Mouse (Mus musculus): ENCODE measurements at regions not wholly inside any gene's neighbourhood (a gene's known extent, or its start where the extent isn't known, plus 50 kb on each side); places are given as distances from the start of the nearest gene placed in this dataset.

DNA sequence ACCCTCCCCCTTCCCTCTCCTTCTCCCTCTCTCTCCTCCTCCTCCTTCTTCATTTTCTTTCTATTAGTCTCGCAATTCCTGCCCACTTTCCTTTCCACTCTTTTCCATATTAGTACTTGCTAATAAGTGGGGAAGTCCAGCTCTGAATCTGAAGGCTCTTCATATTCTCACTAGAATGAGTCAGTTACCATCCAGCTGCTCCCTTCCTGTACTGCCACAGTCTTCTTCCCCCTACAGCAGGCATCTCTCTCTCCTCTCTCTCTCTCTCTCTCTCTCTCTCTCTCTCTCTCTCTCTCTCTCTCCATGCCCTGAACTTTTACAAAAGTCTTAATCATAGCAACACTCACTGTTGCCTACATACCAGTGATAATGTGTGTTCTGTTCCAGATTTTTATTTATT, 226.6 kb upstream of the Pter start:
- no peak for DNase-seq

DNA sequence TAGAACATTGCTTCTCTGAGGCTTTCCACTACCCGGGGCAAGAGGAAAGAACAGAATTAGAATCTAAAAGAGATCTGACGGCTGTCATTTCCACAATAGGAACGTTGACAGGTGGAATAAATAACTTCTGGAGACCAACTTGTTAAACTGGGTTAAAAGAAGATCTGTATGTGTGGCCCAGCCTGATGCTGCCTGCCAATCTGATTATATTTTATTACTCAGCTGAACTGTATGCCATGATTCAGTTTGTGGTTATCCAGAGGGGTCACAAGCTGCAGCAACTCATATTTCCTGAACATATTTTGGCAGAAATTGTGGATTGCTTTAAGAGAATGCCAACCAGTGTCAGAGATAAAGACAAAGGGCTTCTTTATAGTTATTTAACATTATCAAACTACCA, 224.5 kb upstream of the Pter start:
- DNase-seq: no peak

DNA sequence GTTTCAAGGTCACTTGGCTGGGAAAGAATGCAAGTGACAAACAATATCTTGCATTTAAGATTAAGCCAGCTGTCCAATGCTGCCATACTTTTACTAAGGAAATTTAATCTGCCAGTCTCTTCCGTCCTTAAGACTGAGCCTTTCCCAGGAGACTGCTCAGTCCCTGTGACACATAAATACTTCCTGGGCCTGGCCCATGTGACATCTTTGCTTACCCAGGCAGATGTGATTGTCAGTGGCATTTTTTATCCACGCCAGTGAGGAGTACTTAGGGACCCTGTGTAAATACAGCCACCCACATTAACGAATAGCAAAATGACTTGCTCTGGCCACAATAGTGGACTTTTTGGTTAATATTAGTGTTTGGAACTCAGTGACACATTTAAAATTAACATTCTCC, 216.3 kb upstream of the Pter start:
- no peak for DNase-seq

DNA sequence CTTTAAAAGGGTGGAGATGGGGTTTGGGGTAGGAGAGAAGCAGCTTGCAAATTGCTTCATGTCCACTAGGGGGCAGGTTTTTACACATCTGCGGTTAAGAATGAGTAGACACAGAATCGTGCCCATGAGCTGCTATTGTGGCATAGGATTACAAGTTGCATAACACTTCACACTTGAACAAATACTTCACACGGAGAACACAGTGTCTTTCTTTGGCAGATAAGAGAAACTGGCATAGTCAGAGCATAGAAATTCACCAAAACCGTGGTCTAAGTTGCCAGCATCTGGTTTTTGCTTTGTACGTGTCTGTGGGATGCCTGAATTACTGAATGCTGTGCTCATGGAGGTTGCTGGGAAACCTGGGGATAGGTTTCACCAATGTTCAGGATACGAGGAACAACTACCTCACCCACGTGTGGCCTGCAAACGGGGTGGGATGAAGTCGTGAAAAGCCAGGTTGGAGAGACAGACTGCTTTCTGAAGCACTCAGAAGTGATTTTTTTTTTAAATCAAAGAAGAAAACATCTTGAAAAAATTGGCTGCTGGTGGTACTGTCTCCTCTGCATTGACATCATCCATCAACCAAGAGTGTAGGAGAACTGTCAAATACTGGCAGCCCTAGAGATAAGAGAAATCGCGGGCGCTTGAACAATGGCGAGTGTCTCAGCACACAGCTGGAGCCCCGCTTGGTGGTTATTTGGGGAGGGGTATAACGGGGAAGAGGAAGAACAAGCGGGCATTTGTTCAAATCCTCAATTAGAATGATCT, 214.5 kb upstream of the Pter start:
- peak; percentile 57 to 69 for DNase-seq

DNA sequence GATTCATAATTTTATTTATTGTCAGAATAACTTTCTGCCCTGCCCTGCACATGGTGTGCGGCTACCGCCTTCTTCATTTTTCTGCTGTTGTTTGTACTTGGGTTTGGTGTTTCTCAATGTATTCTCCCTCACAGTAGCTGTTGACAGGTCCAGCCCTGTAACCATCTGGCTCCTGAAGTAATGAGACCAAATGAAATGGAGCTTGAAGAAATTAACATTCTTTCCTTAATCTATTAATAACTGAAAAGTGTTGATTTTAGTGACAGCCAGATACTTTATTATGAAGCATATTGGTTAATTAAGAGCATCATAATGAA, 214.0 kb upstream of the Pter start:
- no peak for DNase-seq

DNA sequence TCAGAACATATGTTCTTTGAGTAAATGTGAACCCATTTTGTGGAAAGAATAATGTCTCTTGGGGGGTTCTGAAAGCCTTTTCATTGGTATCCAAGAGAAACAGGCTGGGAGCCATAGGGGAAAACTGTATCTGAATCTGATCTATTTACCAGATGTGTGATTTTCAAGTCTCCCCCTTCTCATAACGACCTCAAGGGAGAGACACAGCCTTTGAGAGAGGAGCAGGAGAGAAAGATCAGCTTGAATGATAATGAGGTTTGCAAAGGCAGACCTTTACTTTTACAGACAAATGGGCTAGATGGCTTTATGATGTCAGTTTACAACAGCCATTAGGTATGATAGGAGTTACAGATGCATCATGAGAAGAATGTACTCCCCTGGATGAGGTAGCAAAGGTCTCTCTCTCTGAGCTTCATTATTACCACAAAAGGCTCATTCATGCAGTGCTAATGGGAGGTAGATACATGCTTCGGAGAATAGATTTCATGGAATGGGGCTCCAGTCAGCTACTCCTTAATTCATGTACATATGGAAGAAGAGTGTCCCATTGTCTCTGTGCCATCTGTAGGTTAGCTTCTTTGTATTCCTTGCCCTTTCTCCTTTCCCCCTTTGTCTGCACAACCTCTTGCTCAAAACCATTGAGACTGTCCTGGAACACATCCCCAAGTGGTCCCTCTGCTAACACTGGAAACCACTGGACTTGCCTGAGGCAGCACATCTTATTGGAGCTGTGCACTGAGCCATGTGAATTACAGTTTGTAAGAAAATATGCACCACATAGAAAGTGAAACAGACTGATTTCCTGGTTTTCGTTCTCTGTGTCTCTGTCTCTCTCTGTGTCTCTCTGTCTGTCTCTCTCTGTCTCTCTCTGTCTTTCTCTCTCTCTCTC, 207.5 kb upstream of the Pter start:
- DNase-seq: no peak

DNA sequence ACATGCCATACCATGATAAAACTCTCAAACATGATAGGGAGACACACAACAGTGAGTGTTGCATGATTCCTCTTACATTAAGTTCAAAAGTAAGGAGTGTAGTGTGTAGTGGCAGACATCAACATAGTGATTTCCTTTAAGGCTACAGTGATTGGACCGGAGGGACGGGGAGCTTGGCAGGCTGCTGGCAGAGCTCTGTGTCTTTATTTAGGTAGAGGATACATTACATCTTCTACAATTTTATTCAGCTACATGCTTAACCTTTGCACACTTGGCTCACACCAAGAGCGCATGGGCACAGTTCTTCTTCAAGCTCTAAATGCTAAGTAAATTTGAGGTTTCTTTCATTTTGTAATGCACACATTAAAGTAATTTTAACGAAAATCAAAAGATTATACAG, 194.6 kb upstream of the Pter start:
- DNase-seq: no peak

DNA sequence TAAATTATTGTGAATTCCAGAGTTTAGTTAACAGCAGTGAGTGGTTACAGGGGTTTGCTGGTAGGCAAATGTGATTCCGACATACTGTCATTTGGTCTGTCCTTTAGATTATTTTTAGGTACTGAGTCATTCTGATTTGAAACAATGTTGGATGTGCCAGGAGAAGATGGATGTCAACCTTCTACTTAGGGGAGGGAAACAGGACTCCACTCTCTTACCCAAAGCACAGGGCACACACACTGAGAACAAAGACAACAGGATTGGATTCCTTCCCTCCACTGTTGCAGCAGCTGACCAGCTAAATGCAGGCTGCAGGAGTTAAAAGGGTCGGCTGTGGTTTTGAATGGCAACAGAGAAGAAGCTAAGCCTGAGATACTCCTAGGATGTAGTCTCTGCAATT, 186.7 kb upstream of the Pter start:
- no peak for DNase-seq

DNA sequence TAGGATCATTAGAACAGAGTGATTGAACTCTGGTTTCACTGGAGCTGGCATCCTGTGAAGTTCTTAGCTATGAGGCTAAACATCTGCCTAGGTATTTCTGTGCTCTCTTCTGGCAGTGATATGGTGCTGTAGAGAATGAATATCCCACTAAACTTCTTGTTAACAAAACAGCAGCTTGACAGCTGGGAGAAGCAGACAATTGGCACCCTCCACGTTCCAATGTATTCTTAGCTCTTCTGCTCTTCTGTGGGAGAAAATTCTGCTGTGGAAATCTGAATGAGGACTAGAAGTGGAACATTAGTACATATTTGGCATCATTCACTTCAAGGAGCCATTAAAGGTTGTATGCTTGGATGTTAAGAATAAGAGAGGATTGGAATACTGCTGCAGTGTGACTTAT, 177.0 kb upstream of the Pter start:
- DNase-seq: no peak

DNA sequence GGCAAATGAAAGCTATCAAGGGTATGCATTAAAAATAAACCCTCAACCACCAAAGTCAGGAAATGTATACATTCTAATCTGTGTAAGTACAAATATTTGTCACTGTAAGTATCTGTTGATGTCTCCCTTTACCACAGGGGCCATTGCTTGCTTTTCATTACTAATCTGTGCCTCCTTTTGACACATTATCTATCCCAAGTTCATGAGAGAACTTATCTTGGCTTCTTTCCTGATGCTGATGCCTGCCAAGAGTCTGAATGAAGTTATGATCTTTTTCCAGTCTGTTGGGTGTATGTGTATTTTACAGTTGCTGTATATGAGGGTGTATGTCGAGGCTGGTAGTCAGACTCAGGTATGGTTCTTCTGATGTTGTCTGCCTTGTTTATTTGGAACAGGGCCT, 165.0 kb upstream of the Pter start:
- no peak for DNase-seq

DNA sequence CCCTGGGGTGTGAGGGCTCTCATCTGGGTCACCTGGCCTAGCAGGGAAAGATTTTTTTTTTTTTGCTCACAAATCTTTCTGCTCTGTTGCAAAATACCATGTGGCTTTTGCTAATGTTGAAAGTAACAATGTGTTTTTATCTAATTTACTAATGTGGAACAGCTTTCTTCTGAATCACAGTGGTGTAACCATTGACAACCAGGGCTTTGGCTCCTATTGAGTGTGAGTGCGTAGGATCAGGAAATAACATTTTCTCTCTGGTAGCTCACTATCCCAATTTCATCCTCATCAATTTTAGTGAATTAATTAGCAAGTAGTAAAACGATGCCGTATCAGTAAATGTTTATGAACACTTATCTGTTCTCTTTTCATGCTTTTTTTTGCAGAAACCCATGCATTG, 163.9 kb upstream of the Pter start:
- no peak for DNase-seq

DNA sequence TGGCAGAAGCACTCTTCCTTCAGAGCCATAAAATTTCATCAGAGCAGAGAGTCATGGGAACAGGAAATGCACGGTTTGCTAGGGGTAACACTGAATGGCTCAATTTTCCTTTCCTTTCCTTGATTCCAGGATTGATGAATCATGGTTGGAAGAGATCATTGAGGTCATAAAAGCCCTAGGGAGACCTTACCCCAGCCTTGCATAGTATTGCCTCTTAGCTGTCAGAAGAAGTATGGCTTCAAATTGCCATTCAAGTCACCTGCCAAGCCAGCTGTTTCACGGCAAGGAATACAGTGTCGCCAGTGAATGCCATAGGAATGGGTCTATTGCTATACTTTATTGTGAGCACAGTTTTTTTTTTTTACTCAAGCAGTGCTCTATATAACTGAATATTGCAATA, 162.4 kb upstream of the Pter start:
- no peak for DNase-seq

DNA sequence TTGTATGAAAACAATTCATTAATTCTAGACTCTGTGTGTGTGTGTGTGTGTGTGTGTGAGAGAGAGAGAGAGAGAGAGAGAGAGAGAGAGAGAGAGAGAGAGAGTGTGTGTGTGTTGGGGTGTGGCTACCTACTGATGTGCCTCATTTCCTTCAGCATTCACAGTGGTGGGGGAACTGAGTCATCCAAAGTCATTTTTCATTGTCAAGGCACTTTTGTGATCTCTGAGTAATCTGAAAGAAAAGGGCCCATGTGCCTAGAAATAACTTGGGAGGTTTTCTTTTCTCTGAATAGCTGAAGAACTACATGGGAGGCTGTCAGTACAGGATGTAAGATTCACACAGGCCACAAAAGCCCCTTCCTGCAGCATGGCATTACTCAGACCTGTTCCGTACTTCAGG, 159.3 kb upstream of the Pter start:
- no peak for DNase-seq

DNA sequence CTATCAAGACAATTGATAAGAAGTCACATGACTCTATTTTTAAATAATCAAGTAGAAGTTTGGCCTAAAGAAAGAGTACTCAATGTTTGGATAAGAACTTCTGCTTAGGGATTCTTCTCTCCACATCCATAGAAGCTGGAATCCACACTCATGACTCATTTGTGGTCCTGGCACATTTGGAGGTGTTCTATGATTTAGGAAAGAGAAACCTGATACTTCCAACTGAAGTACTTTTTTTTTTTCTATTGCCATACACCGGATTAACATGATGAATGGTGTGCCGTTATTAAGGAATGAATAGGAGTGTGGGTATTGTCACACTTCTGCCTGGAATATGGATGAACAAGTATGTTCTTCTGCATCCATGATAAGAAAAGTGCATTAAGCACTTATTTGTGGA, 158.5 kb upstream of the Pter start:
- no peak for DNase-seq

DNA sequence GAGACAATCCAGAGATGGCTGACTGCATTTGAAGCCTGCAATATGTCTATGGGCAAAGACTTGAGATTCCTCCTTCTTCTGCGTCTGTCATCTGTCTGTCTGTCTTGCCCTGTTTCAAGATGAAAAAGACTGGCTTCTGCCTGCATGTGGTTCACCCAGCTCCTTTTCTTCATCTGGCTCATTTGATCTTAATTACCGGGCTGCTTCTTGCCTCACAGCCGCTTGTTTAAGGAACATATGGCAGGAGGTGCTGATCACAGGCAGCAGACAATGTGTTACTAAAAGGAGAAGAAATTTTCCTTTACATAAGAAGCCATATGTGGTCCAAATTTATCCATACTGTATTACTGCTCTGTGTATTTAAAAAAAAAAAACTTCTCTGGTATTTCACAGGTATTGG, 147.0 kb upstream of the Pter start:
- no peak for DNase-seq

DNA sequence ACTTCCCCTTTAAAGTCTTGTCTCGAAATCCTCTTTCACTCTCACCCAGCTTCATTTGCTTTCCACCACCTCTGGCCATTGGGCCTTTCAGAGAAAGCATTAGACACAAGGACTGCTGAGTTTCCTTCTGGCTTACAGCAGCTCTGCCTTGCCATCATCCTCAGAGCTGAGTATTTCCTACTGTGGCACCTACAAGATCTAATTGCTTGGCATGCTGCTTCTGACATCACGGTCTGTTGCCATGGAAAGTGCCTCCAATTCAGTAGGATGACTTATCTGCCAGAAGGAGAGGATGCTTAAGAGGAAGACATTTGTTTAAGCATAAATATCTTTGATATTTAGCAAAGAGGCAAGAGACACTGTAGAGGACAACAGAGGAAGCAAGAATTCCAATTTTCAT, 146.1 kb upstream of the Pter start:
- no peak for DNase-seq

DNA sequence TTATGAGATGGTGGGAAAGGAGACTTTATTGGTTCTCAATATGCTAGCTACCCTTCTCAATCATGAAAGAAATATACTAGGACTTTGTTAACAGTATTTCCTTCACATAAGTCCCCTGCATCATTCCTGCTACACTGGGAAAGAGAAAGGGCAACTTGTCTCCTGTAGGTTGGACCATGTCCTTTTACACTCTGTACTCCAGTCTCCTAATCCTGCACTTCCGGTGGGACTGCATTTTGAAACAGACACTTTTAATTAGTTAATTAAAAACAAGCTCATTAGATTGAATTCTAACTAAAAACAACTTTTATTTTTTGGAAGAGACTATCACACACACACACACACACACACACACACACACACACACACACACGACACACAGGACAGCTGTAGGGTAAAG, 131.2 kb upstream of the Pter start:
- no peak for DNase-seq

DNA sequence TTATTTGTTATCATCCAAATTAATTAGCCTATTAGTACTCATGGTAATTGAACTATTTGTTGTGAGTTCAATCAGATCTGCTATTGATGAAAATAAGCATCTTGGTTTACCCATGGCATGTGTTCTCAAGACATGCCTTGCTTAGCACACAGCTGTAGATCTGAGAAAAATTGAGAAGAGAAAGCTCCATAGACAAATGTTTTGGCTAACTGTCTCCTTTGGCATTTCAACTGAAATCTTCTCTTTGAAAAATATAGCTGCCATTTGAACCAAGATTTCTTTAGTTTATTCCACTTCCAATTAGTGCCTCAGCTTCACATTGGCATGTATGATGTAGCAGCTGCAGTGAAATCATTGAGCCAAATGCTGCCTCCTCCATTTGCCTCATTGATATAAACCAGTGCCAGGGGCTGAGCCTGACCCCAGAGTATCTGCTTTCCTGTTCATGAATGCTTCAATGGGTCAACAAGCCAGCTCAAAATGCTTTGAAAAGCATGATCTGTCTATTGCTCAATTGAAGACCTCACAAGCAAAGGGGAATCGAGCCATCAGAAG, 126.1 kb upstream of the Pter start:
- no peak for DNase-seq

DNA sequence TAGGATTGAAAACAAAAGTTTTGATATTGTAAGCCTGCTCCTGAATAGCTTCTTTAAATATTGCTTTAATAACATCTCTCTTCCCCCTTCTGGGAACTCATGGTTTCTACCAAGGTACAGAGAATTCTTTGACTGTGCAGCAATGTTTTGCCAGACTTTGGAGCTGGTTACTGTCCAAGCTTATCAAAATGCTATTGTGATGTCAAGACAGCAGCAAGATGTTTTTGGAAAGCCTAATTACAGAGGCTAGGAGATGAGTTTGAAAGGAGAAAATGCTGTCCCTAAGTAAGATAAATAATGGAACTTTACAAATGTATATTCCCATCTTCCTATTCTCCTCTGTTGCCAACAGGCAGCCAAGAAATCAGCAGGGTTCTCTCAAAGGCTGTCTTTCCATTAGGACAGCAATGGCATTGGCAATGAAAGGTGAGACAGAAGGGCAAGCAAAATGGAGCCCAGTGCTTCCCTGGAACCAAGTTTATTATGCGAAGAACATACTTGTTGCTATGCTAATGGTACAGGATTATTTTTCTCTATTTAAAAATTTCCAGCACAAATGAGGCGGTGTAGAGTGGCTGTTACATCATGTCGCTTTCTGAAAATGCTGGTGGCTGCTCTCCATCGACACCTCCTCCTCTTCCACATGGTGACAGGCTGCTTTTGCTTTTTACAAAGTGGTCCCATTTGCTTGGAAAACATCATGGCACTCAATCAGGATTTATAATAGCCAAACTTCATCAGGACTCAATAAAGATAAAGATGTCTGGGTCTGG, 124.5 kb upstream of the Pter start:
- no peak for DNase-seq

DNA sequence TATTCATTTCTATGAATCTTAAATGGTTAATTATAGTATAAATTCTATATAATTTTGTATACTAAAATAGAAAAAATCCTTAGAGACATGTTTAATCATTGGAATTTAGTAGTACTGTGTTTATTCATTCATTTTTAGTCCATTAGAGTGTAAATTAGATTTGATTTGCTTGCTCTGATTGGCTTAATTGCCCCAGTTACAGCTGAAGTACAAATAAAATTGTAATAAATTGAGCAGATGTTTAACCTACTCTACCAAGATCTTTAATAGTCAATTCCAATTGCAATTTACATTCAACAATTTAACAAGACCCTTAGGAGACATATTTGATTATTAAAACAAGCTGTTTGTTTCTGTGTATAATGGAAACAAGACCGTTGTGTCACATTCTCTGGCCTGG, 121.2 kb upstream of the Pter start:
- DNase-seq: no peak

DNA sequence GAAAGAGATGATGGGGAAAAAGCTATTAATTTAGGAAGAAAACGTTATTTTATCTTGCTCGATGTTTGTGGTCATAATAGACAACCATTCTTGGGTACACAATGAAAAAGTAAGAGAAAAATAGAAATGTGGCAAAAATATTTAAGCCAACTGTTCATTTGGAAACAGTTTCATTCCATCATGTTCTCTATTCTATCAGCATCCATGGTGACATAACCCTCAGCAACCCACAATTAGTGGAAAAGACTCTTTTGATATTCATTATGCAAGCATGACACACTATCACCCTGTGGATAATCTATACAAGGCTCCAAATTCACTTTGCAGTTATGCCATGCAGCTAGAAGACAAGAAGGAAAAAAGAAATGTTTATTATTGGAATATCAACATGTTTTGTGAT, 118.7 kb upstream of the Pter start:
- no peak for DNase-seq

DNA sequence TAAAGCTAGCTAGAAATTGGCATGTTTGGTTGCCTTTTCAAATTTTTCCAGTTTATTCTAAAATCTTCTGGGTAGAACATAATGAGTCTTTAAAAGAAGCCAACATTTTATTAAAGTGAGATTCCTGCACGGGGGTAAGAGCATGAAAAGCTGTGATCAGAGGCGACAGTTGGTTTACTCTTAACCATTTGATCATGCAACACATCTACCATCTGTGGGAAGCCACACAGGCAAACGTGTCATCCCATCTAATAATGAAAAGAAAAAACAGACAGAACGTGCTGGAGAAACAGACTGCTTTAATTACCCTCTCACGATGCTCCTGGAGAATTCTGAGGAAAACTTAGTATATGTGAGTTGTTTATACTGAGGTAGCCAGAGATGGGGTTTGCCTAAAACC, 115.4 kb upstream of the Pter start:
- no peak for DNase-seq

DNA sequence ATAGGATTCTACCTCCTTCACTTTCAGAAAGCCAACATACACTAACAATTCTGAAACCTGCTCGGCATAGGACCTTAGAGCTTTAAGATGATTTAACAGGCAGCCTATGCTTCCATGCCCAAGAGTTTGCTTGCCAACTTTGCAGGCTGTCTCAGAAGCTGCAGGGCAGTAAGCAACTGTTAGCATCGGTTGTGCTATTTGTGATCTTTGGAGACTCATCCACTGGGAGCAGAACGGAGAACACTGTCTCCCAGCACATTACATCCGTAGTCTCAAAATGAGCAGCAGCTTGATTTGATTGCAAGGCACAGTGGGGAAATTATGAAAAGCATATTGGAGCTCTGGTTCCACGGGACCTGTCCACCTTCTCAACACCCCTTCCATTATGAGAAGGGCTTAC, 108.5 kb upstream of the Pter start:
- DNase-seq: no peak

DNA sequence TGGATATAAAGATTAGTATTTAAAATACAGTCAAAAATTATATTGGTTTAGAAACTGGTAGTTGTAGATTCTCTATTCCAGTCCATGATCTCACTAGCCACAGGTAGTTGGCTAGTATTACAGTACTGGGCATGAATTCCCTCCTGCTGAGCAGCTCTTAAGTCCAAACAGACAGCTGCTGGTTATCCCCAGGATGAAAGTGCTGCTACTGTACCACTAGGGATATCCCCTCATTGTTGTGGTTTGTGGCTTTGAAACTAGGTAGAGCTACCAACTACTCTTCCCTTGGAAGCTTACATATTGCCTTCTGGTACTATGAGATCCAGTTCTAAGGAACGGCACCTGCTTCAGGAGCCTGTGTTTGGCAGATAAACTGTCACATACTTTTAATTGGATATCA, 97.9 kb upstream of the Pter start:
- DNase-seq: no peak

All from kidney, postnatal 25 days (tissue).